Mouse (Mus musculus) liver, embryonic 11.5 days (tissue): Measurements from ENCODE around the gene Mical2. TPM values are rescaled to one million over a fixed set of nuclear protein-coding genes. Genes with fewer than 3 reads are reported as not detected.

ENCODE experiments used
- ATAC-seq: fragments of 200-750 bp; cut with Nextera tagmentation; replicated peaks from 2 replicates; pipeline ENCODE4 v1.8.0; 2017; ENCODE audit warnings: moderate number of reproducible peaks, mild to moderate bottlenecking, moderate TSS enrichment, moderate library complexity; ENCODE audit not compliant: low FRiP score
- DNase-seq: peaks from one replicate; pipeline ENCODE4 v3.0.0-alpha.2; 2017; ENCODE audit warnings: low spot score
- H3K27ac ChIP-seq: fragments of 300-500 bp; sonication (generic); 2 replicates; pipeline ENCODE4 v1.5.1; 2014; ENCODE audit warnings: mild to moderate bottlenecking, low read depth, low read length, control low read depth
- H3K27me3 ChIP-seq: fragments of 300-500 bp; sonication (generic); replicated peaks from 2 replicates; pipeline ENCODE4 v1.6.1; 2014; ENCODE audit warnings: low read length, mixed read lengths; ENCODE audit not compliant: control insufficient read depth, insufficient read depth
- H3K36me3 ChIP-seq: fragments of 300-500 bp; sonication (generic); 2 replicates; pipeline ENCODE4 v1.6.1; 2014; ENCODE audit warnings: mild to moderate bottlenecking, low read length, moderate library complexity, mixed read lengths; ENCODE audit not compliant: control insufficient read depth, insufficient read depth
- H3K4me1 ChIP-seq: fragments of 300-500 bp; sonication (generic); replicated peaks from 2 replicates; pipeline ENCODE4 v1.6.1; 2014; ENCODE audit warnings: low read length, mixed read lengths; ENCODE audit not compliant: control insufficient read depth, insufficient read depth
- H3K4me2 ChIP-seq: fragments of 300-500 bp; sonication (generic); 2 replicates; pipeline ENCODE4 v1.6.1; 2014; ENCODE audit warnings: mild to moderate bottlenecking, control low read depth, moderate library complexity
- H3K4me3 ChIP-seq: fragments of 300-500 bp; sonication (generic); 2 replicates; pipeline ENCODE4 v1.5.1; 2014; ENCODE audit warnings: low read depth, low read length, control low read depth
- H3K9ac ChIP-seq: fragments of 300-500 bp; sonication (generic); 2 replicates; pipeline ENCODE4 v1.6.1; 2014; ENCODE audit warnings: low read depth, low read length, control low read depth
- H3K9me3 ChIP-seq: fragments of 300-500 bp; sonication (generic); 2 replicates; pipeline ENCODE4 v1.6.1; 2016; ENCODE audit warnings: low read length, inconsistent platforms, mixed read lengths; ENCODE audit not compliant: control insufficient read depth
- WGBS: fragments of 180-500 bp; shearing (Covaris S2); extraction: QIAGEN DNeasy Blood & Tissue Kit; methylation state at CpG from one replicate; pipeline ENCODE4 v1.1.7; 2014; 5-methylcytosine and 5-hydroxymethylcytosine counted together
- polyA plus RNA-seq: library from polyadenylated mRNA; unstranded; fragments of >200 nt; fragmentation: Nextera tagmentation; extraction: Ambion mirVana; gene quantifications from 2 replicates; pipeline ENCODE4 v1.2.1, GENCODE M21; 2014

Mical2 gene
- polyA plus RNA-seq, 1 experiment from 2014 or later: 9.3 TPM

GRCm38 (mm10) chr7:112242587-112242986 lies 16.9 kb downstream of the Mical2 start:
- 75% methylated on average over 6 of the region's 6 CpGs for WGBS
- Histone ChIP-seq H3K9ac (no peak overlapping the region), H3K4me3 (no peak overlapping the region), H3K36me3 (0 out of 2 replicates have a peak, but pooled peaks cover 4% of the 10 kb centered on the region), H3K4me2 (no peak overlapping the region), H3K9me3 (no peaks in the 10 kb centered on the region), H3K27ac (no peak overlapping the region), H3K27me3 (no peaks in the 10 kb centered on the region), H3K4me1 (0 out of 2 replicates have a peak, but pooled peaks cover 2% of the 10 kb centered on the region)
- no peak for ATAC-seq
- no peak for DNase-seq

GRCm38 (mm10) chr7:112244071-112244470 lies 18.4 kb downstream of the Mical2 start:
- H3K4me2 ChIP-seq: no peak overlapping the region
- DNase-seq: no peak
- no peaks in the 10 kb centered on the region for H3K27me3 ChIP-seq
- H3K9ac ChIP-seq: no peak overlapping the region
- no peaks in the 10 kb centered on the region for H3K4me1 ChIP-seq
- no peak overlapping the region for H3K27ac ChIP-seq
- 0 out of 2 replicates have a peak, but pooled peaks cover 4% of the 10 kb centered on the region for H3K36me3 ChIP-seq
- ATAC-seq: no peak
- 56% methylated on average over 2 of the region's 2 CpGs for WGBS
- no peak overlapping the region for H3K4me3 ChIP-seq
- H3K9me3 ChIP-seq: no peaks in the 10 kb centered on the region

- DNase-seq (no peak), ATAC-seq (no peak)
- Histone ChIP-seq H3K27me3 (no peaks in the 10 kb centered on the region), H3K9me3 (no peaks in the 10 kb centered on the region), H3K4me2 (no peak overlapping the region), H3K9ac (no peak overlapping the region), H3K27ac (no peak overlapping the region), H3K4me3 (no peak overlapping the region), H3K4me1 (no peaks in the 10 kb centered on the region), H3K36me3 (0 out of 2 replicates have a peak, but pooled peaks cover 4% of the 10 kb centered on the region)
- 35% methylated on average over 6 of the region's 6 CpGs for WGBS
These were observed 19.0 kb downstream of the Mical2 start for GRCm38 (mm10) chr7:112244683-112245082.

GRCm38 (mm10) chr7:112245839-112246438 lies 20.3 kb downstream of the Mical2 start:
- H3K4me1 ChIP-seq: no peaks in the 10 kb centered on the region
- no peak overlapping the region for H3K4me2 ChIP-seq
- 0 out of 2 replicates have a peak, but pooled peaks cover 4% of the 10 kb centered on the region for H3K36me3 ChIP-seq

GRCm38 (mm10) chr7:112246442-112246841 lies 20.8 kb downstream of the Mical2 start:
- H3K36me3 ChIP-seq: 0 out of 2 replicates have a peak, but pooled peaks cover 4% of the 10 kb centered on the region
- H3K9me3 ChIP-seq: no peaks in the 10 kb centered on the region
- no peak overlapping the region for H3K4me3 ChIP-seq
- H3K27ac ChIP-seq: no peak overlapping the region
- no peaks in the 10 kb centered on the region for H3K27me3 ChIP-seq
- no peak overlapping the region for H3K9ac ChIP-seq
- no peaks in the 10 kb centered on the region for H3K4me1 ChIP-seq
- H3K4me2 ChIP-seq: no peak overlapping the region
- 87% methylated on average over 4 of the region's 4 CpGs for WGBS
- no peak for DNase-seq
- no peak for ATAC-seq

More at GRCm38 (mm10) chr7:112245839-112246438, 20.3 kb downstream of the Mical2 start:
- ATAC-seq (no peak), DNase-seq (no peak)
- Histone ChIP-seq H3K27ac (no peak overlapping the region), H3K9me3 (no peaks in the 10 kb centered on the region), H3K9ac (no peak overlapping the region), H3K4me3 (no peak overlapping the region), H3K27me3 (no peaks in the 10 kb centered on the region)
- 79% methylated on average over 4 of the region's 4 CpGs for WGBS

GRCm38 (mm10) chr7:112247890-112248289 lies 22.2 kb downstream of the Mical2 start:
- H3K9me3 ChIP-seq: no peaks in the 10 kb centered on the region
- ATAC-seq (no peak), DNase-seq (no peak)
- no peaks in the 10 kb centered on the region for H3K27me3 ChIP-seq
- no peak overlapping the region for H3K27ac ChIP-seq
- H3K36me3 ChIP-seq: no peaks in the 10 kb centered on the region
- no peak overlapping the region for H3K9ac ChIP-seq
- no peak overlapping the region for H3K4me3 ChIP-seq
- H3K4me2 ChIP-seq: no peak overlapping the region
- 75% methylated on average over 3 of the region's 3 CpGs for WGBS
- peaks cover 3% of the 10 kb centered on the region; the same call in 1 of the 2 replicates for H3K4me1 ChIP-seq

- no peaks in the 10 kb centered on the region for H3K36me3 ChIP-seq
- no peak overlapping the region for H3K9ac ChIP-seq
- ATAC-seq (no peak), DNase-seq (no peak)
- no peak overlapping the region for H3K4me2 ChIP-seq
- 79% methylated on average over 4 of the region's 4 CpGs for WGBS
- H3K4me1 ChIP-seq: peaks cover 3% of the 10 kb centered on the region; the same call in 1 of the 2 replicates
- H3K4me3 ChIP-seq: no peak overlapping the region
- no peaks in the 10 kb centered on the region for H3K9me3 ChIP-seq
- H3K27ac ChIP-seq: no peak overlapping the region
- H3K27me3 ChIP-seq: no peaks in the 10 kb centered on the region
These were observed 23.8 kb downstream of the Mical2 start for GRCm38 (mm10) chr7:112249476-112249875.

- Histone ChIP-seq H3K4me1 (peaks cover 3% of the 10 kb centered on the region; the same call in 1 of the 2 replicates), H3K9ac (no peak overlapping the region), H3K27ac (no peak overlapping the region), H3K4me3 (no peak overlapping the region), H3K27me3 (no peaks in the 10 kb centered on the region), H3K9me3 (no peaks in the 10 kb centered on the region), H3K36me3 (no peaks in the 10 kb centered on the region), H3K4me2 (no peak overlapping the region)
- DNase-seq: no peak
- WGBS: 57% methylated on average over 5 of the region's 5 CpGs
- ATAC-seq: no peak
These were observed 26.4 kb downstream of the Mical2 start for GRCm38 (mm10) chr7:112252065-112252464.

GRCm38 (mm10) chr7:112254233-112254632 lies 28.6 kb downstream of the Mical2 start:
- Histone ChIP-seq H3K4me1 (peaks cover 3% of the 10 kb centered on the region; the same call in 1 of the 2 replicates), H3K27me3 (no peaks in the 10 kb centered on the region), H3K36me3 (no peaks in the 10 kb centered on the region), H3K4me2 (no peak overlapping the region), H3K9me3 (no peaks in the 10 kb centered on the region), H3K4me3 (no peak overlapping the region), H3K9ac (no peak overlapping the region), H3K27ac (no peak overlapping the region)
- DNase-seq: no peak
- 68% methylated on average over 3 of the region's 3 CpGs for WGBS
- no peak for ATAC-seq
